In genomic region chr11:9048011-9048702, GRCm38 (mm10) we compare ENCODE assay signal across 8 mouse cellular contexts. TPM values are rescaled to one million over a fixed set of nuclear protein-coding genes. Genes with fewer than 3 reads are reported as not detected.
DNase-seq lines count a peak whose midpoint lies in the region; ATAC-seq and TF ChIP-seq lines count a peak whose summit lies in the region.

Gene Gm11992, plus strand, starts transcription at chr11:9048594.

- peaks cover 7% of the 10 kb centered on the region; the same call in 1 of the 2 replicates for H3K27me3 ChIP-seq in lung, embryonic 14.5 days (ENCODE audit: insufficient read depth, low read length)

- H3K4me3 ChIP-seq in lung, embryonic 14.5 days (ENCODE audit: low read depth, low read length) = peak within 1 kb of the TSS; percentile 48

- H3K9me3 ChIP-seq in lung, embryonic 14.5 days (ENCODE audit: low read depth, low read length) = no peaks in the 10 kb centered on the region

- peak; percentile 90 for DNase-seq in Muller cell, postnatal 12 days (ENCODE audit: inconsistent ontology term)
- peak; percentile 26 for DNase-seq in cerebellum, adult 9-10 months
- DNase-seq in forelimb bud, embryonic 11.5 days (ENCODE audit: low read depth, low spot score) = peak; percentile 88
- DNase-seq in heart, postnatal 4 days = peak; percentile 90
- peak; percentile 78 to 82 for DNase-seq in layer of hippocampus, adult 8-10 months (ENCODE audit: low spot score in 2 of 2)
- peak; percentile 95 for DNase-seq in lung, embryonic 14.5 days
- peak; percentile 88 for DNase-seq in testis, postnatal 14 days (ENCODE audit: low spot score)

- 4% methylated on average over 21 of the region's 21 CpGs for WGBS in lung, embryonic 14.5 days

- H3K27ac ChIP-seq in lung, embryonic 14.5 days (ENCODE audit: low read depth) = no peak within 1 kb of the TSS

- ATAC-seq in lung, embryonic 14.5 days (ENCODE audit: insufficient read depth) = peak; percentile 100
- ATAC-seq in neutrophil, adult 5-6 weeks (ENCODE audit: extremely low read depth, insufficient number of reproducible peaks, low FRiP score, poor library complexity, severe bottlenecking) = 0 out of 2 replicates have a peak, but pooled peaks have one; percentile 39

- H3K36me3 ChIP-seq in lung, embryonic 14.5 days (ENCODE audit: insufficient read depth) = no peaks in the 10 kb centered on the region

- no peak for TF ChIP-seq CTCF in lung, embryonic 14.5 days (IDR thresholded peaks at IDR 0.05; ENCODE audit: low read depth)

- H3K4me2 ChIP-seq in lung, embryonic 14.5 days = peak within 1 kb of the TSS; percentile 97

- no peaks in the 10 kb centered on the region for H3K4me1 ChIP-seq in lung, embryonic 14.5 days (ENCODE audit: insufficient read depth)

- H3K9ac ChIP-seq in lung, embryonic 14.5 days = peak within 1 kb of the TSS; percentile 41

RNA-seq across cellular contexts. Expression of gene Gm11992, which starts in this region (rescaled TPM):
- 1 to 10 TPM; 3.7 to 4.4 TPM for total RNA-seq in heart, postnatal 4 days (2021)
- total RNA-seq in layer of hippocampus, adult 8-10 months (2022) = 1 to 10 TPM; 1.2 to 2.5 (median 1.6) TPM
- polyA plus RNA-seq in lung, embryonic 14.5 days (2014; fragmentation: Nextera tagmentation; extraction: Ambion mirVana) = 0.38 and 0.74 TPM in 2 replicates
- 0.23 and 0.37 TPM in 2 replicates for total RNA-seq in neutrophil, adult 5-6 weeks (2017)

Comparison
In these comparisons a context has a peak if more than half of its experiments do, and no peak if none do; other contexts are left out.
1. Peak in DNase-seq, ATAC-seq, H3K4me3 ChIP-seq, H3K9ac ChIP-seq and H3K4me2 ChIP-seq in lung, embryonic 14.5 days; RNA of the gene not detected or under 1 TPM.
2. Peak in ATAC-seq in neutrophil, adult 5-6 weeks; RNA of the gene not detected or under 1 TPM.
3. DNase-seq: peak in every context shown above with its lines; median percentile 95 in lung, embryonic 14.5 days; 90 in Muller cell, postnatal 12 days; 90 in heart, postnatal 4 days; 88 in forelimb bud, embryonic 11.5 days; 88 in testis, postnatal 14 days; 80 in layer of hippocampus, adult 8-10 months; 26 in cerebellum, adult 9-10 months.